Mouse (Mus musculus): ENCODE results near the gene Krtap19-2.

GRCm38 (mm10) chr16:88896357-88896756, 22.3 kb upstream of the Krtap19-2 start, which contains the start of gene Krtap19-5:
- TF ChIP-seq CHD2 (IDR thresholded peaks at IDR 0.05; ENCODE audit: low read depth, low read length) (no peak), ZC3H11A (IDR thresholded peaks at IDR 0.05; ENCODE audit: borderline replicate concordance, low read depth, low read length) (no peak), ZNF384 (IDR thresholded peaks at IDR 0.05; ENCODE audit: low read depth, low read length) (no peak), HCFC1 (IDR thresholded peaks at IDR 0.05; ENCODE audit: borderline replicate concordance, insufficient read depth, low read length) (no peak), MAFK (IDR thresholded peaks at IDR 0.05; ENCODE audit: insufficient read depth, low read depth, low read length) (no peak)
